Mouse (Mus musculus) heart, postnatal 0 days (tissue): ENCODE results near the gene Myh3.

Experiments
- CTCF ChIP-seq: IDR thresholded peaks from 2 replicates; pipeline ENCODE4 v1.5.1; 2016; ENCODE audit warnings: antibody characterized with exemption, control low read depth, low read depth
- EP300 ChIP-seq: IDR thresholded peaks from 2 replicates; pipeline ENCODE4 v1.6.1; 2016; ENCODE audit warnings: antibody characterized with exemption, low read depth

DNA sequence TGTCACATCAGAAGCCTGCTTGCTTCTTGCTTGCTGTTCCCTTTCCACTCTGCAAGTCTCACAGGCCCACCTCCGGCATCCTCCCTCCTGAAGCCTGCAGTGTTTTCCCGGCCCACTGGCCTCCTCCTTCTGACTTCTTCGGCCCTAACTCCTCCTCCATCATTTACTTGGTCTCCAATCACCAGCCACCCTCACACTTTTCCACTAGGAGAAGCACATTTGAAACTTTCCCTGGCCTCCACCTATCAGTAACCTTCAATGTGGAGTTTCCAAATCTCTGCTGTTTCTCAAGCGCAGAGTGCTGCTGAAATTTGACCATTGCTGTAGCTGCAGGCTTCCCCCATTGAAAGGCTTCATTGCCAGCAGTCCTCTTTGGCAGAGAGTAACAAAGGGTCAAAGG lies 63.9 kb downstream of the Myh3 start:
- TF ChIP-seq CTCF (no peak), EP300 (no peak)
